Mouse (Mus musculus) neural tube, embryonic 11.5 days (tissue): ENCODE measurements around the gene Ube2d3. TPM values are rescaled to one million over a fixed set of nuclear protein-coding genes. Genes with fewer than 3 reads are reported as not detected.

Source experiments
- ATAC-seq: fragments of 200-750 bp; cut with Nextera tagmentation; 2 replicates; pipeline ENCODE4 v1.8.0; 2017; ENCODE audit warnings: moderate number of reproducible peaks, mild to moderate bottlenecking, moderate TSS enrichment, moderate library complexity; ENCODE audit not compliant: insufficient read depth, low FRiP score, low TSS enrichment
- DNase-seq: peaks from one replicate; pipeline ENCODE4 v3.0.0-alpha.2; 2015; ENCODE audit warnings: low spot score
- H3K27ac ChIP-seq: fragments of 300-500 bp; sonication (generic); 2 replicates; pipeline ENCODE4 v1.5.1; 2014; ENCODE audit warnings: low read depth, mild to moderate bottlenecking, low read length
- H3K27me3 ChIP-seq: fragments of 300-500 bp; sonication (generic); 2 replicates; pipeline ENCODE4 v1.6.1; 2014; ENCODE audit warnings: mild to moderate bottlenecking, low read length, mixed read lengths; ENCODE audit not compliant: control insufficient read depth, insufficient read depth
- H3K36me3 ChIP-seq: fragments of 300-500 bp; sonication (generic); 2 replicates; pipeline ENCODE4 v1.6.1; 2014; ENCODE audit warnings: mild to moderate bottlenecking, low read length, moderate library complexity, mixed read lengths; ENCODE audit not compliant: control insufficient read depth, insufficient read depth
- H3K4me1 ChIP-seq: fragments of 300-500 bp; sonication (generic); 2 replicates; pipeline ENCODE4 v1.6.1; 2014; ENCODE audit warnings: low read length, mixed read lengths; ENCODE audit not compliant: control insufficient read depth, insufficient read depth
- H3K4me2 ChIP-seq: fragments of 300-500 bp; sonication (generic); 2 replicates; pipeline ENCODE4 v1.6.1; 2014; ENCODE audit warnings: low read depth, mild to moderate bottlenecking, moderate library complexity
- H3K4me3 ChIP-seq: fragments of 300-500 bp; sonication (generic); 2 replicates; pipeline ENCODE4 v1.5.1; 2014; ENCODE audit warnings: low read depth, low read length
- H3K9ac ChIP-seq: fragments of 300-500 bp; sonication (generic); 2 replicates; pipeline ENCODE4 v1.6.1; 2014; ENCODE audit warnings: mild to moderate bottlenecking, low read length
- H3K9me3 ChIP-seq: fragments of 300-500 bp; sonication (generic); 2 replicates; pipeline ENCODE4 v1.6.1; 2016; ENCODE audit warnings: low read length; ENCODE audit not compliant: control insufficient read depth
- WGBS: fragments of 180-500 bp; shearing (Covaris S2); extraction: QIAGEN DNeasy Blood & Tissue Kit; methylation state at CpG from one replicate; pipeline ENCODE4 v1.1.7; 2014; 5-methylcytosine and 5-hydroxymethylcytosine counted together
- polyA plus RNA-seq: library from polyadenylated mRNA; unstranded; fragments of >200 nt; fragmentation: Nextera tagmentation; extraction: Ambion mirVana; gene quantifications from 2 replicates; pipeline ENCODE4 v1.2.1, GENCODE M21; 2014

The Ube2d3 gene
- polyA plus RNA-seq, 1 experiment from 2014 or later = 642 TPM

DNA sequence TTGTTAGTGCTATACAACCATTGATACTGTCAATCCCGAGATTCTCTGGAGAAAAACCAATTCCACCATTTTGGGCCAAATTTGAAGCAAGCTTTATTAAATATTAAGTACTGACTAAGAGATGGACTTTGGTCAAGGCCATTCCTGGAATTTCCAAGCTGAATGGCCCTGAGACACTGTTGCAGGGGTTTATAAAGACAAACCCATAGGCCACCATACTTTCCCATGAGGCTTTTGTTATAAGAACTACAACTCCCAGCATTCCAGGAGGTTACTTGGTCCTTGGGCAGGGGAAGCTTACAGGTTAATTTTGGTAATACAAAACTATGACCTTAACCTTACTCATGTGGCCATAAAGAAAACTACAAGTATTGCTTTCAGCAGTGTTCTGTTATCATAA is 70.2 kb downstream of the Ube2d3 start:
- no peaks in the 10 kb centered on the region for H3K9me3 ChIP-seq
- 83% methylated on average over 1 of the region's 1 CpGs for WGBS
- no peak overlapping the region for H3K4me2 ChIP-seq
- no peaks in the 10 kb centered on the region for H3K4me1 ChIP-seq
- H3K36me3 ChIP-seq = no peaks in the 10 kb centered on the region
- no peak overlapping the region for H3K9ac ChIP-seq
- no peak overlapping the region for H3K4me3 ChIP-seq
- H3K27me3 ChIP-seq = no peaks in the 10 kb centered on the region
- no peak overlapping the region for H3K27ac ChIP-seq
- DNase-seq = no peak
- no peak for ATAC-seq

- 86% methylated on average over 3 of the region's 3 CpGs for WGBS
- no peak overlapping the region for H3K9ac ChIP-seq
- ATAC-seq = no peak
- no peaks in the 10 kb centered on the region for H3K36me3 ChIP-seq
- no peak overlapping the region for H3K4me3 ChIP-seq
- H3K4me2 ChIP-seq = no peak overlapping the region
- H3K9me3 ChIP-seq = no peaks in the 10 kb centered on the region
- H3K27me3 ChIP-seq = no peaks in the 10 kb centered on the region
- no peak for DNase-seq
- no peaks in the 10 kb centered on the region for H3K4me1 ChIP-seq
- H3K27ac ChIP-seq = no peak overlapping the region
These were observed 72.4 kb downstream of the Ube2d3 start for GRCm38 (mm10) chr3:135510372-135510771.

GRCm38 (mm10) chr3:135511683-135512082 is 73.7 kb downstream of the Ube2d3 start:
- Histone ChIP-seq H3K27me3 (no peaks in the 10 kb centered on the region), H3K4me2 (no peak overlapping the region), H3K4me1 (no peaks in the 10 kb centered on the region), H3K9me3 (no peaks in the 10 kb centered on the region), H3K27ac (no peak overlapping the region), H3K4me3 (no peak overlapping the region), H3K36me3 (no peaks in the 10 kb centered on the region), H3K9ac (no peak overlapping the region)
- 46% methylated on average over 11 of the region's 11 CpGs for WGBS
- ATAC-seq (no peak), DNase-seq (no peak)

- H3K9ac ChIP-seq = no peak overlapping the region
- H3K27me3 ChIP-seq = no peaks in the 10 kb centered on the region
- H3K4me1 ChIP-seq = no peaks in the 10 kb centered on the region
- DNase-seq = no peak
- H3K36me3 ChIP-seq = no peaks in the 10 kb centered on the region
- no peak overlapping the region for H3K27ac ChIP-seq
- 51% methylated on average over 11 of the region's 11 CpGs for WGBS
- no peak overlapping the region for H3K4me2 ChIP-seq
- ATAC-seq = no peak
- no peaks in the 10 kb centered on the region for H3K9me3 ChIP-seq
- H3K4me3 ChIP-seq = no peak overlapping the region
These were observed 75.3 kb downstream of the Ube2d3 start for GRCm38 (mm10) chr3:135513270-135513669.

GRCm38 (mm10) chr3:135513800-135514425 is 76.0 kb downstream of the Ube2d3 start:
- H3K4me2 ChIP-seq = no peak overlapping the region
- no peaks in the 10 kb centered on the region for H3K36me3 ChIP-seq
- H3K9me3 ChIP-seq = no peaks in the 10 kb centered on the region
- no peaks in the 10 kb centered on the region for H3K27me3 ChIP-seq
- WGBS = 82% methylated on average over 14 of the region's 14 CpGs
- no peak overlapping the region for H3K9ac ChIP-seq
- H3K4me1 ChIP-seq = no peaks in the 10 kb centered on the region
- no peak for DNase-seq
- H3K4me3 ChIP-seq = no peak overlapping the region
- ATAC-seq = no peak
- H3K27ac ChIP-seq = no peak overlapping the region

DNA sequence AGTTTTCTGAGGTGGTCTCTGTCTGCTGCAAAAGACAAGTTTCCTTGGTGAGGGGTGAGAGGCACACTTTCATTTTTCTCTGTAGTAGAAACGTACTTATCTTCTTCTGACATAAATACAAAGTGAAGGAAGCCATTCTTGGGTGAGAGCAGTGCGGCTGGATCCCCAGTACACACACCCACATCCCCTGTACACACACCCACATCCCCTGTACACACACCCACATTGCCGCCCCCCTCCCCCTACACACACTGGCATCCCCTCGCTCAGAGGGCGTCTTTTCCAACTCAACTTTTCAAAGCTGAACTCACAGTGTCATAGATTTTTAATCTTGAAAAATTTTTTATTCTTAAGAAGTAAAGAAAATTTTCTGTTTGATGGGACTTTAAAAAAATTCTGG is 77.3 kb downstream of the Ube2d3 start:
- Histone ChIP-seq H3K36me3 (no peaks in the 10 kb centered on the region), H3K27ac (no peak overlapping the region), H3K4me3 (no peak overlapping the region), H3K9ac (no peak overlapping the region), H3K4me1 (no peaks in the 10 kb centered on the region), H3K4me2 (no peak overlapping the region), H3K9me3 (no peaks in the 10 kb centered on the region), H3K27me3 (no peaks in the 10 kb centered on the region)
- DNase-seq (no peak), ATAC-seq (no peak)
- WGBS = 92% methylated on average over 5 of the region's 5 CpGs

DNA sequence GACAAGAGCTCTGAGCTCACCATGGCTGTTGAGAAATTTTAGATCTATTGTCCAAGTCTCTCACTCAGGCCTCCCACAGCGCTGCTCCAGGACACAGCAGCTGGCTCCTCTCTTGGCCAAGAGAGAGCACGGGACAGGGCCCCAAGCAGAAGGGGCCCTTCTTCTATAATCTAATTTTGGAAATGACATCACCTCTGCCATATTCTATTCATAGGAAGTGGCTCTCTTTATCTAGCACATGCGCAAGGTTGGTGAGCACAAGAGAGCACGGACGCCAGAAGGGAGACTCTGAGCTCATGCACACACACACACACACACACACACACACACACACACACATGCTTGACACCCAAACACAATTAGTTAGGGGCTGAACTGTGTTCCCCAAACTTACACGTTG is 78.9 kb downstream of the Ube2d3 start:
- Histone ChIP-seq H3K27ac (no peak overlapping the region), H3K4me2 (no peak overlapping the region), H3K9me3 (no peaks in the 10 kb centered on the region), H3K9ac (no peak overlapping the region), H3K36me3 (no peaks in the 10 kb centered on the region), H3K4me1 (no peaks in the 10 kb centered on the region), H3K27me3 (no peaks in the 10 kb centered on the region), H3K4me3 (no peak overlapping the region)
- ATAC-seq = no peak
- DNase-seq = no peak
- 72% methylated on average over 6 of the region's 6 CpGs for WGBS

Other genes starting within 250 kb of the Ube2d3 start
- 37.1 and 38.6 TPM in 2 replicates for gene Cenpe, start 225.6 kb upstream of the Ube2d3 start, polyA plus RNA-seq
- gene Bdh2, start 156.9 kb upstream of the Ube2d3 start, polyA plus RNA-seq = 5.2 and 6.9 TPM in 2 replicates
- 2.0 and 2.5 TPM in 2 replicates for gene Slc9b2, start 130.4 kb upstream of the Ube2d3 start, polyA plus RNA-seq
- gene Slc9b1, start 90.1 kb upstream of the Ube2d3 start, polyA plus RNA-seq = 0.17 TPM in 1 of 2 replicates, not detected in the other
- 66.5 and 72.8 TPM in 2 replicates for gene Cisd2, start 14.2 kb upstream of the Ube2d3 start, polyA plus RNA-seq
- 3.1 and 4.0 TPM in 2 replicates for gene Manba, start 47.5 kb downstream of the Ube2d3 start, polyA plus RNA-seq